Mouse (Mus musculus) lung, adult 10 weeks (tissue): ENCODE data around the gene Vmn2r48. TPM values are rescaled to one million over a fixed set of nuclear protein-coding genes. Genes with fewer than 3 reads are reported as not detected.

Source experiments
- polyA plus RNA-seq: library from polyadenylated mRNA; stranded (reverse); fragments of 350-450 nt; fragmentation: Illumina TruSeq; extraction: RNeasy Lipid Tissue Mini Kit (QIAGEN cat#74804); gene quantifications from one replicate; pipeline ENCODE4 v1.2.3, GENCODE M21; 2014; ENCODE audit warnings: low read depth, low replicate concordance; ENCODE audit not compliant: insufficient read depth

Gene Vmn2r48
- polyA plus RNA-seq: not detected

GRCm38 (mm10) chr7:9953485-9953884, at the start of gene Vmn2r48:
Gene Vmn2r48 (minus strand): TSS chr7:9953585.

GRCm38 (mm10) chr7:9992157-9992556, 38.8 kb upstream of the Vmn2r48 start, which contains the start of gene Vmn2r49:
Gene Vmn2r49 (minus strand): TSS chr7:9992257.

Other genes starting within 250 kb of the Vmn2r48 start
- gene Vmn2r46, start 183.0 kb downstream of the Vmn2r48 start, polyA plus RNA-seq: not detected
- gene Vmn2r47, start 112.3 kb downstream of the Vmn2r48 start, polyA plus RNA-seq: not detected
- gene Vmn2r49, start 38.7 kb upstream of the Vmn2r48 start, polyA plus RNA-seq: not detected
- not detected for gene Vmn2r50, start 99.7 kb upstream of the Vmn2r48 start, polyA plus RNA-seq
- not detected for gene Vmn2r51, start 152.2 kb upstream of the Vmn2r48 start, polyA plus RNA-seq
- not detected for gene Vmn2r52, start 223.0 kb upstream of the Vmn2r48 start, polyA plus RNA-seq